Mouse (Mus musculus) thymus, postnatal 10 days (tissue): ENCODE results near the gene Gm8229.
"Not testable (repeated sequence)": the region's sequence is repeated elsewhere in the genome, so short reads cannot be mapped to it uniquely, and the experiment has no call there.

ENCODE experiments used
- DNase-seq, 2 experiments: peaks; one replicate each; pipeline ENCODE4 v3.0.0; 2021; ENCODE audit warnings: low spot score in 2 of 2

Gm8229 gene

DNA sequence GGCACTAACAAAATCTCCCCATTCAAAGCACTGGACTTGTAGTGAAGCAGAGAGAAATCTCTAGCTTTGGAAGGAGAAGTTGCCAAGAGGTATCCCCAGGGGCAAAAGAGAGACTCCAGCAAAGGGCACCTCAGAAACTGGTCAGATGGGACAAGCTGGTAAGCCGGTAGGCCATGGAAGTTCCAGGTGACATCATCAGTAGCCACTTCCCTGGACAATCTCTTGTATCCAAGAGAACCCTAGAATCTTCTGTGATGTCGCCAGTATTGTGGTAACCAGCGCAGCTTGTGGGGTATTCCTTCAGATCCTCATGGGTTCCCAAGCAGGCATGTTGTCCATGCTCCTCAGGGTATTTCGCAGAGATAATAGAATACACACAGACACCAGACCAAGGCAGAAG, at the start of gene Gm8229:
Gene Gm8229, plus strand, starts transcription at position 301 of the 400 bp plus-strand sequence.
- DNase-seq = not testable (repeated sequence)

DNA sequence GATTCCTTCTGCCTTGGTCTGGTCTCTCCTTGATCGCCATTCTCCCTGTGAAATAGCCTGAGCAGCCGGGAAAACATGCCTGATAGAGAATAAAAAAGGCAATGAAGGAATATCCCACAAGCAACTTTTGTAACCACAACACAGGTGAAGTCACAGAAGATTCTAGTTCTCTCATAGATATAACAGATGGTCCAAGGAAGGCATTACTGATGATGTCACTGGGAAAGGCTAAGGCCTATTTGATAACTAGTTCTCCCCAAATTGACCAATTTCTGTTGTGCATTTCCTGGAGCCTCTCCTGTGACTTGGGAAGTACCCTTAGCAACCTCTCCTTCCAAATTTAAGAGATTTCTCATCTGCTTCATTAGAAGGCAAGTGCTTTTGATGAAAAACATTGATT, 26.7 kb upstream of the Gm8229 start, which contains the start of gene Gm5930:
Gene Gm5930, minus strand, starts transcription at position 101 of the 400 bp plus-strand sequence.
- DNase-seq = not testable (repeated sequence)

DNA sequence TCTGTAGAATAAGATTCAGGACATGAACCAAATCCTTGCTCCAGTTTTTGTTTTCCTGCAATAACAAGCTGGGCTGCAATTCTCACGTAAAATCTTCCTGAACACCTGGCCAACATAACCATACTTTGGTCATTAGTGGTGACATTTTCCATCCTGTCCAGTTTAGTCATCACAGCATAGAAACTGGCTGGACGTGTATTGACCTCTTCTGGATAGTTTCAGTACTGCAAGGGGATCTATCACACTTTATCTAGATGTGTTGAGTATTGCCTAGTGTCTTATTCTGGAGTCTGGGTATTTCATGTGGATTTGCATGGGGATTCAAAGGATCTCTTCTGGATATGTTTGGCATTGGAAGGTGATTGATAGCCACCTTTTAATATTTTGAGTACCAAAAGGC, 3.7 kb upstream of the Gm8229 start:
- DNase-seq = not testable (repeated sequence)

DNA sequence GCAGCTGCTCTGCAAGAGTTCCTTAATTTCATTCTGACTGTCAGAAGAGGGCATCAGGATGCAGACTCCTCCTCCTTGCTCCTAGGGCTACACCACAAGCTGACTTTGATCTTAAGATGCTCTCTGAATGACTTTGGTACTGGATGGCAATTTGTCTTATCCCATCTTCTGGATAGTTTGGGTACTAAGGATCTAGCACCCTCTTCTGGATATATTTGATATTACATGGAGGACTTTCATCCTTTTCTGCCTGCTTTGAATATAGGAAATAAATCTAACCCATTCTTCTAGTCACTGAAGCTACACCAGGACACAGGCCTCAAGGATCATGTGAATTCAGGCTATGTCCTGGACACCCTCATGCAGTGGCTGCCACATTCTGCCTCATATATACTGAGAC, 2.9 kb upstream of the Gm8229 start:
- DNase-seq = not testable (repeated sequence)

DNA sequence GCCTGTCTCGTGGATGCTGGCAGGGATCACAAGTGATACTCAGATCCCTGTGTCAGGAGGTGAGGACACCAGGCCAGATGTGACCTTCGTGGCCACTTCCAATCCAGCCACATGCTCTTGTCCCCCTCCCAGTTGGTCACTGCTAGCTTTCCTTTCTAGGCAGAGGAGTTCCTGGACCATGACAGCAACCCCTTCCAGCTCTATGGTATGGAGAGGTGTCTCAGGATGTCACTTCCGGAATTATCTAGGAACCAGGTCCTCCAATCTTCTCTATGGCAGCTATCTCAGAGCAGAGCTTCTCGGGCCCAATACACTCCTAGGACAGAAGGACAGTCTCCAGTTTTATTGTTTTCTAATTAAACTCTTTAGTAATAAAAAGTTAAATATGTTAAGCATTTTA, 19.1 kb downstream of the Gm8229 start:
- DNase-seq = not testable (repeated sequence)

DNA sequence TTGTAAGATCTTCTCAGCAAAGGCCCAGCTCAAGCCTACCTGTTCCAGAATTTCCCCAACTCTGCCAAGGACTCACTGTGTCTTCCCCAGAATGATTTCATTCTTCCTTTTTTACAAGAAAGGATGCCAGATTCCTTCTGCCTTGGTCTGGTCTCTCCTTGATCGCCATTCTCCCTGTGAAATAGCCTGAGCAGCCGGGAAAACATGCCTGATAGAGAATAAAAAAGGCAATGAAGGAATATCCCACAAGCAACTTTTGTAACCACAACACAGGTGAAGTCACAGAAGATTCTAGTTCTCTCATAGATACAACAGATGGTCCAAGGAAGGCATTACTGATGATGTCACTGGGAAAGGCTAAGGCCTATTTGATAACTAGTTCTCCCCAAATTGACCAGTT, 45.4 kb downstream of the Gm8229 start, which contains the start of gene Gm3371:
Gene Gm3371, minus strand, starts transcription at position 101 of the 400 bp plus-strand sequence.
- not testable (repeated sequence) for DNase-seq
